Mouse (Mus musculus) limb, embryonic 15.5 days (tissue): ENCODE measurements around the gene Stac3. TPM values are rescaled to one million over a fixed set of nuclear protein-coding genes. Genes with fewer than 3 reads are reported as not detected.

Source experiments
- ATAC-seq: fragments of 200-750 bp; cut with Nextera tagmentation; 2 replicates; pipeline ENCODE4 v1.8.0; 2017; ENCODE audit warnings: low read depth, moderate TSS enrichment; ENCODE audit not compliant: insufficient number of reproducible peaks, low FRiP score, low TSS enrichment
- H3K27ac ChIP-seq: fragments of 300-500 bp; sonication (generic); 2 replicates; pipeline ENCODE4 v1.5.1; 2015; ENCODE audit warnings: moderate library complexity, mild to moderate bottlenecking, inconsistent platforms
- H3K27me3 ChIP-seq: fragments of 300-500 bp; sonication (generic); 2 replicates; pipeline ENCODE4 v1.6.1; 2015; ENCODE audit warnings: inconsistent platforms
- H3K36me3 ChIP-seq: fragments of 300-500 bp; sonication (generic); 2 replicates; pipeline ENCODE4 v1.6.1; 2015; ENCODE audit warnings: inconsistent platforms
- H3K4me1 ChIP-seq: fragments of 300-500 bp; sonication (generic); 2 replicates; pipeline ENCODE4 v1.6.1; 2015; ENCODE audit warnings: inconsistent platforms
- H3K4me2 ChIP-seq: fragments of 300-500 bp; sonication (generic); 2 replicates; pipeline ENCODE4 v1.6.1; 2015; ENCODE audit warnings: mild to moderate bottlenecking, inconsistent platforms
- H3K4me3 ChIP-seq: fragments of 300-500 bp; sonication (generic); 2 replicates; pipeline ENCODE4 v1.5.1; 2015; ENCODE audit warnings: mild to moderate bottlenecking, inconsistent platforms
- H3K9ac ChIP-seq: fragments of 300-500 bp; sonication (generic); 2 replicates; pipeline ENCODE4 v1.6.1; 2015; ENCODE audit warnings: inconsistent platforms
- H3K9me3 ChIP-seq: fragments of 300-500 bp; sonication (generic); 2 replicates; pipeline ENCODE4 v1.6.1; 2016; ENCODE audit warnings: inconsistent platforms
- WGBS: fragments of 180-500 bp; shearing (Covaris S2); methylation state at CpG from one replicate; pipeline ENCODE4 v1.1.7; 2015; 5-methylcytosine and 5-hydroxymethylcytosine counted together
- polyA plus RNA-seq: library from polyadenylated mRNA; unstranded; fragments of >200 nt; fragmentation: Nextera tagmentation; extraction: Ambion mirVana; gene quantifications from 2 replicates; pipeline ENCODE4 v1.2.1, GENCODE M21; 2015

Gene Stac3
- polyA plus RNA-seq, 1 experiment from 2014 or later, result 17.2 TPM

GRCm38 (mm10) chr10:127519041-127519701 lies 17.7 kb downstream of the Stac3 start:
- peaks cover 50% of the 10 kb centered on the region for H3K4me1 ChIP-seq

GRCm38 (mm10) chr10:127519903-127520713 lies 18.6 kb downstream of the Stac3 start:
- H3K4me3 ChIP-seq, result no peak overlapping the region
- WGBS, result 97% methylated on average over 37 of the region's 37 CpGs
- H3K36me3 ChIP-seq, result peaks cover 36% of the 10 kb centered on the region
- no peak overlapping the region for H3K27ac ChIP-seq
- H3K27me3 ChIP-seq, result peaks cover 23% of the 10 kb centered on the region
- no peak for ATAC-seq
- H3K9me3 ChIP-seq, result no peaks in the 10 kb centered on the region
- peaks cover 50% of the 10 kb centered on the region for H3K4me1 ChIP-seq
- H3K9ac ChIP-seq, result no peak overlapping the region
- no peak overlapping the region for H3K4me2 ChIP-seq

More at GRCm38 (mm10) chr10:127519041-127519701, 17.7 kb downstream of the Stac3 start:
- H3K27me3 ChIP-seq, result peaks cover 23% of the 10 kb centered on the region
- no peak overlapping the region for H3K4me2 ChIP-seq
- no peak for ATAC-seq
- no peak overlapping the region for H3K27ac ChIP-seq
- no peak overlapping the region for H3K4me3 ChIP-seq
- H3K9me3 ChIP-seq, result no peaks in the 10 kb centered on the region
- WGBS, result 93% methylated on average over 26 of the region's 26 CpGs
- peaks cover 36% of the 10 kb centered on the region for H3K36me3 ChIP-seq
- no peak overlapping the region for H3K9ac ChIP-seq

GRCm38 (mm10) chr10:127520714-127521357 lies 19.4 kb downstream of the Stac3 start:
- no peak overlapping the region for H3K27ac ChIP-seq
- 84% methylated on average over 20 of the region's 20 CpGs for WGBS
- H3K9ac ChIP-seq, result no peak overlapping the region
- H3K4me1 ChIP-seq, result peaks cover 50% of the 10 kb centered on the region
- peak overlapping the region; percentile 58 for H3K4me3 ChIP-seq
- peaks cover 23% of the 10 kb centered on the region for H3K27me3 ChIP-seq
- no peaks in the 10 kb centered on the region for H3K9me3 ChIP-seq
- peak overlapping the region; percentile 77 for H3K4me2 ChIP-seq
- H3K36me3 ChIP-seq, result peaks cover 36% of the 10 kb centered on the region
- ATAC-seq, result no peak

- peaks cover 50% of the 10 kb centered on the region for H3K4me1 ChIP-seq
- H3K9ac ChIP-seq, result peak overlapping the region; percentile 39
These were observed 20.2 kb downstream of the Stac3 start for GRCm38 (mm10) chr10:127521611-127522080.

GRCm38 (mm10) chr10:127522088-127522581 lies 20.6 kb downstream of the Stac3 start, which contains the start of gene Shmt2:
TSS of gene Shmt2 (minus strand) at chr10:127522444.
- WGBS, result under 1% methylated on average over 21 of the region's 21 CpGs
- H3K27me3 ChIP-seq, result peaks cover 35% of the 10 kb centered on the region
- ATAC-seq, result peak; percentile 22; the same call in 1 of the 2 replicates

More at GRCm38 (mm10) chr10:127521611-127522080, 20.2 kb downstream of the Stac3 start:
- H3K4me2 ChIP-seq, result peak overlapping the region; percentile 77
- no peak overlapping the region for H3K27ac ChIP-seq
- peak overlapping the region; percentile 58 for H3K4me3 ChIP-seq
- H3K36me3 ChIP-seq, result peaks cover 36% of the 10 kb centered on the region
- peaks cover 30% of the 10 kb centered on the region for H3K27me3 ChIP-seq
- ATAC-seq, result no peak
- WGBS, result 9% methylated on average over 12 of the region's 12 CpGs
- H3K9me3 ChIP-seq, result no peaks in the 10 kb centered on the region

GRCm38 (mm10) chr10:127524646-127525255 lies 23.3 kb downstream of the Stac3 start:
- no peaks in the 10 kb centered on the region for H3K9me3 ChIP-seq
- peaks cover 60% of the 10 kb centered on the region for H3K27me3 ChIP-seq
- H3K27ac ChIP-seq, result no peak overlapping the region
- no peak overlapping the region for H3K4me3 ChIP-seq
- no peak for ATAC-seq
- peaks cover 10% of the 10 kb centered on the region for H3K36me3 ChIP-seq
- H3K9ac ChIP-seq, result no peak overlapping the region
- 4% methylated on average over 23 of the region's 23 CpGs for WGBS
- peaks cover 71% of the 10 kb centered on the region for H3K4me1 ChIP-seq
- H3K4me2 ChIP-seq, result peak overlapping the region; percentile 21; the same call in 1 of the 2 replicates

More at GRCm38 (mm10) chr10:127522088-127522581, 20.6 kb downstream of the Stac3 start, which contains the start of gene Shmt2:
- peak within 1 kb of the TSS; percentile 77 for H3K4me2 ChIP-seq
- H3K36me3 ChIP-seq, result peaks cover 34% of the 10 kb centered on the region
- H3K9ac ChIP-seq, result peak within 1 kb of the TSS; percentile 39
- peak within 1 kb of the TSS; percentile 47; the same call in 1 of the 2 replicates for H3K27ac ChIP-seq
- H3K9me3 ChIP-seq, result no peaks in the 10 kb centered on the region
- H3K4me3 ChIP-seq, result peak within 1 kb of the TSS; percentile 58
- peaks cover 50% of the 10 kb centered on the region for H3K4me1 ChIP-seq

- Histone ChIP-seq H3K9ac (no peak overlapping the region), H3K27ac (no peak overlapping the region), H3K27me3 (peaks cover 73% of the 10 kb centered on the region), H3K4me2 (peak overlapping the region; percentile 42), H3K4me3 (peak overlapping the region; percentile 31), H3K4me1 (peaks cover 75% of the 10 kb centered on the region), H3K9me3 (no peaks in the 10 kb centered on the region), H3K36me3 (no peaks in the 10 kb centered on the region)
- 4% methylated on average over 26 of the region's 26 CpGs for WGBS
- ATAC-seq, result no peak
These were observed 24.6 kb downstream of the Stac3 start for GRCm38 (mm10) chr10:127526048-127526447.

GRCm38 (mm10) chr10:127526681-127527080 lies 25.2 kb downstream of the Stac3 start:
- H3K4me1 ChIP-seq, result peaks cover 75% of the 10 kb centered on the region
- no peak overlapping the region for H3K27ac ChIP-seq
- no peak overlapping the region for H3K9ac ChIP-seq
- 4% methylated on average over 26 of the region's 26 CpGs for WGBS
- peaks cover 78% of the 10 kb centered on the region for H3K27me3 ChIP-seq
- peak overlapping the region; percentile 42 for H3K4me2 ChIP-seq
- no peak for ATAC-seq
- H3K4me3 ChIP-seq, result peak overlapping the region; percentile 31
- H3K9me3 ChIP-seq, result no peaks in the 10 kb centered on the region
- H3K36me3 ChIP-seq, result no peaks in the 10 kb centered on the region

GRCm38 (mm10) chr10:127527481-127527880 lies 26.0 kb downstream of the Stac3 start:
- Histone ChIP-seq H3K36me3 (no peaks in the 10 kb centered on the region), H3K9ac (no peak overlapping the region), H3K27me3 (peaks cover 84% of the 10 kb centered on the region), H3K9me3 (no peaks in the 10 kb centered on the region), H3K4me2 (no peak overlapping the region), H3K27ac (no peak overlapping the region), H3K4me1 (peaks cover 82% of the 10 kb centered on the region), H3K4me3 (peak overlapping the region; percentile 7; the same call in 1 of the 2 replicates)
- 23% methylated on average over 17 of the region's 17 CpGs for WGBS
- ATAC-seq, result no peak

- Histone ChIP-seq H3K27me3 (peaks cover 96% of the 10 kb centered on the region), H3K27ac (no peak overlapping the region), H3K4me2 (peak overlapping the region; percentile 44), H3K9ac (no peak overlapping the region), H3K9me3 (no peaks in the 10 kb centered on the region), H3K36me3 (no peaks in the 10 kb centered on the region), H3K4me3 (peak overlapping the region; percentile 25), H3K4me1 (peaks cover 92% of the 10 kb centered on the region)
- WGBS, result 3% methylated on average over 14 of the region's 25 CpGs
- no peak for ATAC-seq
These were observed 29.5 kb downstream of the Stac3 start for GRCm38 (mm10) chr10:127530945-127531344.

- Histone ChIP-seq H3K36me3 (no peaks in the 10 kb centered on the region), H3K27ac (0 out of 2 replicates have a peak overlapping the region, but pooled peaks have one; percentile 43), H3K4me3 (peak overlapping the region; percentile 25), H3K9me3 (no peaks in the 10 kb centered on the region), H3K4me2 (peak overlapping the region; percentile 44), H3K9ac (no peak overlapping the region), H3K27me3 (peaks cover 96% of the 10 kb centered on the region), H3K4me1 (peaks cover 86% of the 10 kb centered on the region)
- 9% methylated on average over 4 of the region's 4 CpGs for WGBS
- ATAC-seq, result no peak
These were observed 30.1 kb downstream of the Stac3 start for GRCm38 (mm10) chr10:127531548-127531947.
